Mouse (Mus musculus): ENCODE data around the gene Hnrnpa0. TPM values are rescaled to one million over a fixed set of nuclear protein-coding genes. Genes with fewer than 3 reads are reported as not detected.

Hnrnpa0 gene
- polyA plus RNA-seq, 1 experiment: 94.2 TPM

- WGBS: under 1% methylated on average over 82 of the region's 83 CpGs
- peak; percentile 89 to 94 for DNase-seq (ENCODE audit: low read depth in 1 of 2, low spot score in 2 of 2)
- peak overlapping the region; percentile 100 for H3K27ac ChIP-seq (ENCODE audit: insufficient read depth, low read length)
Observed at GRCm38 (mm10) chr13:58128768-58129671, 664 bp upstream of the Hnrnpa0 start.

DNA sequence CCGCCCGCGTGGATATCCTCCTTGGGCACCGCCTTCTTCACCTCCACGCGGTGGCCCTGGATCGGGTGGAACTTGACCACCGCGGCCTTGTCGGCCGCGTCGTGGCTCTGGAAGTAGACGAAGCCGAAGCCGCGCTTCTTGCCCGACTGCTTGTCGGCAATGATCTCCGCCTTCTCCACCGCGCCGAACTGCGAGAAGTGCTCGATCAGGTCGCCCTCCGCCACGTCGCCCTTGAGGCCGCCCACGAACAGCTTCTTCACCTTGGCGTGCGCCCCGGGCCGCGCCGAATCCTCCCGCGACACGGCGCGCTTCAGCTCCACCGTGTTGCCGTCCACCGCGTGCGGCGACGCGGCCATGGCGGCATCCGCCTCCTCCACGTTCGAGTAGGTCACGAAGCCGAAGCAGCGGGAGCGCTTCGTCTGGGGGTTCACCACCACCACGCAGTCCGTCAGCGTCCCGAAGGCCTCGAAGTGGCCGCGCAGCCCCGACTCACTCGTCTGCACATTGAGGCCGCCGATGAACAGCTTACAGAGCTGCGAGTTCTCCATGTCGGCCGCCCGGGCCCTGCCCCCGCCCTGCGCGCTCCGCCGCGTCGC is 492 bp downstream of the Hnrnpa0 start:
- DNase-seq (ENCODE audit: low read depth in 1 of 2, low spot score in 2 of 2): peak in 1 of 2 experiments; percentile 49
- Histone ChIP-seq H3K27me3 (ENCODE audit: control insufficient read depth, insufficient read depth, low read length) (no peaks in the 10 kb centered on the region), H3K36me3 (ENCODE audit: control insufficient read depth, insufficient read depth, low read length) (peaks cover 5% of the 10 kb centered on the region), H3K27ac (ENCODE audit: insufficient read depth, low read length) (peak overlapping the region; percentile 99), H3K4me1 (ENCODE audit: control insufficient read depth, insufficient read depth, insufficient read length) (peaks cover 4% of the 10 kb centered on the region; the same call in 1 of the 2 replicates), H3K4me3 (ENCODE audit: extremely low read depth, insufficient read depth, insufficient read length) (peak overlapping the region; percentile 94)
- TF ChIP-seq POLR2A (IDR thresholded peaks at IDR 0.05; ENCODE audit: low read depth, low read length) (no peak), CTCF (IDR thresholded peaks at IDR 0.05; ENCODE audit: extremely low read depth, insufficient read depth, insufficient read length, insufficient replicate concordance) (no peak)
- under 1% methylated on average over 75 of the region's 81 CpGs for WGBS

More at GRCm38 (mm10) chr13:58128768-58129671, 664 bp upstream of the Hnrnpa0 start:
- H3K27me3 ChIP-seq (ENCODE audit: control insufficient read depth, insufficient read depth, low read length): no peaks in the 10 kb centered on the region
- TF ChIP-seq POLR2A (IDR thresholded peaks at IDR 0.05; ENCODE audit: low read depth, low read length): peak; percentile 96
- TF ChIP-seq CTCF (IDR thresholded peaks at IDR 0.05; ENCODE audit: extremely low read depth, insufficient read depth, insufficient read length, insufficient replicate concordance): no peak
- H3K4me1 ChIP-seq (ENCODE audit: control insufficient read depth, insufficient read depth, insufficient read length): peaks cover 4% of the 10 kb centered on the region; the same call in 1 of the 2 replicates
- peak overlapping the region; percentile 90 for H3K4me3 ChIP-seq (ENCODE audit: extremely low read depth, insufficient read depth, insufficient read length)
- H3K36me3 ChIP-seq (ENCODE audit: control insufficient read depth, insufficient read depth, low read length): peaks cover 5% of the 10 kb centered on the region

GRCm38 (mm10) chr13:58126862-58127765 is 1.2 kb downstream of the Hnrnpa0 start:
- H3K27ac ChIP-seq (ENCODE audit: insufficient read depth, low read length): peak overlapping the region; percentile 99
- no peak for TF ChIP-seq CTCF (IDR thresholded peaks at IDR 0.05; ENCODE audit: extremely low read depth, insufficient read depth, insufficient read length, insufficient replicate concordance)
- DNase-seq (ENCODE audit: low read depth in 1 of 2, low spot score in 2 of 2): peak in 1 of 2 experiments; percentile 15
- peaks cover 4% of the 10 kb centered on the region; the same call in 1 of the 2 replicates for H3K4me1 ChIP-seq (ENCODE audit: control insufficient read depth, insufficient read depth, insufficient read length)
- peaks cover 5% of the 10 kb centered on the region for H3K36me3 ChIP-seq (ENCODE audit: control insufficient read depth, insufficient read depth, low read length)
- H3K4me3 ChIP-seq (ENCODE audit: extremely low read depth, insufficient read depth, insufficient read length): peak overlapping the region; percentile 94
- H3K27me3 ChIP-seq (ENCODE audit: control insufficient read depth, insufficient read depth, low read length): no peaks in the 10 kb centered on the region
- WGBS: 1% methylated on average over 76 of the region's 92 CpGs

GRCm38 (mm10) chr13:58126126-58126525 is 2.2 kb downstream of the Hnrnpa0 start:
- TF ChIP-seq CTCF (IDR thresholded peaks at IDR 0.05; ENCODE audit: extremely low read depth, insufficient read depth, insufficient read length, insufficient replicate concordance) (peak; percentile 33; the same call in 1 of the 2 replicates), POLR2A (IDR thresholded peaks at IDR 0.05; ENCODE audit: low read depth, low read length) (no peak)
- 25% methylated on average over 7 of the region's 7 CpGs for WGBS
- peaks cover 5% of the 10 kb centered on the region for H3K36me3 ChIP-seq (ENCODE audit: control insufficient read depth, insufficient read depth, low read length)
- peak; percentile 37 to 76 for DNase-seq (ENCODE audit: low read depth in 1 of 2, low spot score in 2 of 2)
- H3K27ac ChIP-seq (ENCODE audit: insufficient read depth, low read length): no peak overlapping the region
- peaks cover 4% of the 10 kb centered on the region; the same call in 1 of the 2 replicates for H3K4me1 ChIP-seq (ENCODE audit: control insufficient read depth, insufficient read depth, insufficient read length)
- no peaks in the 10 kb centered on the region for H3K27me3 ChIP-seq (ENCODE audit: control insufficient read depth, insufficient read depth, low read length)
- H3K4me3 ChIP-seq (ENCODE audit: extremely low read depth, insufficient read depth, insufficient read length): no peak overlapping the region; the same call in 1 of the 2 replicates

- 72% methylated on average over 2 of the region's 2 CpGs for WGBS
Observed at GRCm38 (mm10) chr13:58124989-58125388, 3.4 kb downstream of the Hnrnpa0 start.

GRCm38 (mm10) chr13:58124278-58124677 is 4.1 kb downstream of the Hnrnpa0 start:
- no peak for DNase-seq (ENCODE audit: low read depth in 1 of 2, low spot score in 2 of 2)
- 92% methylated on average over 3 of the region's 3 CpGs for WGBS
- Histone ChIP-seq H3K4me1 (ENCODE audit: control insufficient read depth, insufficient read depth, insufficient read length) (0 out of 2 replicates have a peak, but pooled peaks cover 1% of the 10 kb centered on the region), H3K27me3 (ENCODE audit: control insufficient read depth, insufficient read depth, low read length) (no peaks in the 10 kb centered on the region), H3K4me3 (ENCODE audit: extremely low read depth, insufficient read depth, insufficient read length) (no peak overlapping the region), H3K36me3 (ENCODE audit: control insufficient read depth, insufficient read depth, low read length) (peaks cover 5% of the 10 kb centered on the region), H3K27ac (ENCODE audit: insufficient read depth, low read length) (no peak overlapping the region)
- TF ChIP-seq CTCF (IDR thresholded peaks at IDR 0.05; ENCODE audit: extremely low read depth, insufficient read depth, insufficient read length, insufficient replicate concordance) (no peak), POLR2A (IDR thresholded peaks at IDR 0.05; ENCODE audit: low read depth, low read length) (no peak)

More at GRCm38 (mm10) chr13:58124989-58125388, 3.4 kb downstream of the Hnrnpa0 start:
- H3K4me3 ChIP-seq (ENCODE audit: extremely low read depth, insufficient read depth, insufficient read length): no peak overlapping the region
- no peak for TF ChIP-seq CTCF (IDR thresholded peaks at IDR 0.05; ENCODE audit: extremely low read depth, insufficient read depth, insufficient read length, insufficient replicate concordance)
- no peak for DNase-seq (ENCODE audit: low read depth in 1 of 2, low spot score in 2 of 2)
- H3K27me3 ChIP-seq (ENCODE audit: control insufficient read depth, insufficient read depth, low read length): no peaks in the 10 kb centered on the region
- H3K4me1 ChIP-seq (ENCODE audit: control insufficient read depth, insufficient read depth, insufficient read length): peaks cover 4% of the 10 kb centered on the region; the same call in 1 of the 2 replicates
- H3K27ac ChIP-seq (ENCODE audit: insufficient read depth, low read length): no peak overlapping the region
- peaks cover 5% of the 10 kb centered on the region for H3K36me3 ChIP-seq (ENCODE audit: control insufficient read depth, insufficient read depth, low read length)
